Mouse (Mus musculus) adrenal gland, postnatal 36 days (tissue): ENCODE measurements around the gene Prss38. TPM values are rescaled to one million over a fixed set of nuclear protein-coding genes. Genes with fewer than 3 reads are reported as not detected.

Experiments used
- DNase-seq, 2 experiments: peaks; one replicate each; pipeline ENCODE4 v3.0.0; 2021; ENCODE audit warnings: mixed read lengths in 1 of 2
- microRNA-seq: library from miRNA; unstranded; fragments of <30 nt; microRNA quantifications from one replicate; pipeline ENCODE4 v1.2.0, GENCODE M21; 2021
- total RNA-seq, 2 experiments: library from RNA; stranded (reverse); gene quantifications; 2 replicates each; pipeline ENCODE4 v1.2.3; 2021

Prss38 gene
- total RNA-seq, 2 experiments from 2014 or later, result not detected

DNA sequence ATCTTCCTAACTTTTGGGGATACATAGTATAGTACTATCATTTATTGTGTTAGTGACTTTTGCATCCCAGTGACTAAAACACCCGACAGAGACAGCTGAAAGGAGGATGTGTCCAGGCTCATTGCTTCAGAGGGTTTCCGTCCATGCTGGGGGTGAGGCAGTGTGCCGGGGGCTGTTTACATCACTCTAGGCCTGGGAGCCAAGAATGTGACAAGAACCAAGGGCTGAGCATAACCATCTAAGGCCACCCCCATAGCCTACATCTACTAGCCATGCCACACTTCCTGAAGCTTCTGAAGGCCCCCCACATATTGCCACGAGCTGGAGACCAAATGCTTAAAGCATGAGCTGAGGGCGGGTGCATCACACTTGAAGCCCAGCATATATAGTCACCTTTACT lies 50.7 kb downstream of the Prss38 start:
- no peak for DNase-seq

DNA sequence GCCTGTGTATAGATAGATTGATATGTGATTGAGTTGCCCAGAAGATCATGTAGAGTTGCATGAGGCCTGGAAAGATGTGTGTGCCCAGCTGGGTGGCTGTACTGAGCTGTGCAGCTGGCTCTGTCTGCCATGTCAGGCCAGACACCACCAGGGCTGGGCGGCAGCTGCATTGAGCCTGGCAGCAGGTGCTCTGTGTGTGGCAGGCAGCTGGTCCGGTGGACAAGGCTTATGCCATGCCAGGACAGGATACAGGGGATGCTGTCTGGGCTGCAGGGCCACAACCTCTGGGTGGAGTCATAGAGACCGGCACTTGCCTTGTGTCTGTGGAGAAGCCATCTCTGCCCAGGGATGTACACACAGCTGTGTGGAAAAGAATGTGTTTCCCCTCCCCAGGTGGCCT lies 52.5 kb downstream of the Prss38 start:
- DNase-seq, result no peak

Small RNA genes lying within 50 kb of the gene (microRNA-seq; reads per million reads assigned to microRNA genes)
- gene Gm24756, result not detected

Other genes with a start within 250 kb of the Prss38 start
- gene Obscn, start 239.3 kb downstream of the Prss38 start, total RNA-seq, result under 1 TPM; 0.93 to 0.95 TPM
- 10 to 100 TPM; 18.5 to 22.2 TPM for gene Iba57, start 211.9 kb downstream of the Prss38 start, total RNA-seq
- under 1 TPM; 0.40 TPM for gene Gjc2, start 192.4 kb downstream of the Prss38 start, total RNA-seq
- 10 to 100 TPM; 62.2 to 68.3 TPM for gene Guk1, start 183.4 kb downstream of the Prss38 start, total RNA-seq
- 10 to 100 TPM; 46.1 to 60.7 TPM for gene Mrpl55, start 173.2 kb downstream of the Prss38 start, total RNA-seq
- gene 2310033P09Rik, start 167.3 kb downstream of the Prss38 start, total RNA-seq, result 10 to 100 TPM; 25.2 to 29.2 TPM
- gene Arf1, start 147.4 kb downstream of the Prss38 start, total RNA-seq, result 100 to 1,000 TPM; 461 to 465 TPM
- gene Wnt3a, start 84.9 kb downstream of the Prss38 start, total RNA-seq, result not detected
- gene Wnt9a, start 68.7 kb downstream of the Prss38 start, total RNA-seq, result 1 to 10 TPM; 1.3 to 1.5 TPM
- 1 to 10 TPM; 9.2 to 9.3 TPM for gene Jmjd4, start 74.4 kb upstream of the Prss38 start, total RNA-seq
- gene Snap47, start 75.5 kb upstream of the Prss38 start, total RNA-seq, result 10 to 100 TPM; 79.3 to 92.5 TPM
- 1 to 10 TPM; 3.7 to 3.8 TPM for gene Zfp867, start 96.8 kb upstream of the Prss38 start, total RNA-seq
- 10 to 100 TPM; 17.5 to 24.9 TPM for gene Zkscan17, start 151.1 kb upstream of the Prss38 start, total RNA-seq
- 1 to 10 TPM in 1 of 2 experiments, under 1 TPM in 1; 0.63 to 1.1 TPM for gene Nlrp3, start 165.9 kb upstream of the Prss38 start, total RNA-seq
- gene Olfr222, start 200.6 kb upstream of the Prss38 start, total RNA-seq, result not detected
- not detected for gene Olfr223, start 217.6 kb upstream of the Prss38 start, total RNA-seq